Mouse (Mus musculus) testis, postnatal 10 days (tissue): ENCODE measurements around the gene Chka.

Experiments
- DNase-seq: peaks from one replicate; pipeline ENCODE4 v3.0.0; 2021; ENCODE audit warnings: low spot score

Gene Chka

GRCm38 (mm10) chr19:3916727-3917126 is 65.2 kb downstream of the Chka start:
- no peak for DNase-seq

GRCm38 (mm10) chr19:3919928-3920327 is 68.4 kb downstream of the Chka start:
- no peak for DNase-seq

GRCm38 (mm10) chr19:3922661-3923371 is 71.2 kb downstream of the Chka start:
- DNase-seq: no peak

GRCm38 (mm10) chr19:3923586-3923985 is 72.0 kb downstream of the Chka start:
- DNase-seq: no peak

- DNase-seq: no peak
Measured at GRCm38 (mm10) chr19:3924190-3924589, 72.6 kb downstream of the Chka start.

GRCm38 (mm10) chr19:3924868-3925267 is 73.3 kb downstream of the Chka start:
- DNase-seq: no peak

GRCm38 (mm10) chr19:3925859-3926258 is 74.3 kb downstream of the Chka start:
- DNase-seq: no peak

GRCm38 (mm10) chr19:3926279-3926678 is 74.7 kb downstream of the Chka start:
- DNase-seq: no peak

- DNase-seq: no peak
Measured at GRCm38 (mm10) chr19:3926685-3927084, 75.1 kb downstream of the Chka start.

- no peak for DNase-seq
Measured at GRCm38 (mm10) chr19:3927989-3928388, 76.4 kb downstream of the Chka start.

- DNase-seq: no peak
Measured at GRCm38 (mm10) chr19:3928779-3929178, 77.2 kb downstream of the Chka start.

- peak; percentile 96 for DNase-seq
Measured at GRCm38 (mm10) chr19:3929211-3929941, 77.8 kb downstream of the Chka start, which contains the start of gene Aldh3b1. Gene Aldh3b1 (minus strand): TSS chr19:3929808.

GRCm38 (mm10) chr19:3930262-3931057 is 78.9 kb downstream of the Chka start:
- DNase-seq: no peak

GRCm38 (mm10) chr19:3931716-3932115 is 80.1 kb downstream of the Chka start:
- DNase-seq: no peak

- DNase-seq: peak; percentile 76
Measured at GRCm38 (mm10) chr19:3935032-3935895, 83.7 kb downstream of the Chka start, which contains the start of gene Unc93b1. Gene Unc93b1 (plus strand): TSS chr19:3935186.

- DNase-seq: peak; percentile 75
Measured at GRCm38 (mm10) chr19:3935896-3936850, 84.6 kb downstream of the Chka start.

GRCm38 (mm10) chr19:3942315-3942714 is 90.7 kb downstream of the Chka start:
- DNase-seq: no peak

GRCm38 (mm10) chr19:3942986-3943735 is 91.6 kb downstream of the Chka start:
- DNase-seq: no peak
